Mouse (Mus musculus) urinary bladder, adult 18-20 months (tissue): ENCODE data around the gene Capns1.

ENCODE experiments used
- DNase-seq, 2 experiments: peaks; one replicate each; pipeline ENCODE4 v3.0.0; 2022; ENCODE audit warnings: low spot score in 2 of 2, mixed read lengths in 2 of 2

Capns1 gene

DNA sequence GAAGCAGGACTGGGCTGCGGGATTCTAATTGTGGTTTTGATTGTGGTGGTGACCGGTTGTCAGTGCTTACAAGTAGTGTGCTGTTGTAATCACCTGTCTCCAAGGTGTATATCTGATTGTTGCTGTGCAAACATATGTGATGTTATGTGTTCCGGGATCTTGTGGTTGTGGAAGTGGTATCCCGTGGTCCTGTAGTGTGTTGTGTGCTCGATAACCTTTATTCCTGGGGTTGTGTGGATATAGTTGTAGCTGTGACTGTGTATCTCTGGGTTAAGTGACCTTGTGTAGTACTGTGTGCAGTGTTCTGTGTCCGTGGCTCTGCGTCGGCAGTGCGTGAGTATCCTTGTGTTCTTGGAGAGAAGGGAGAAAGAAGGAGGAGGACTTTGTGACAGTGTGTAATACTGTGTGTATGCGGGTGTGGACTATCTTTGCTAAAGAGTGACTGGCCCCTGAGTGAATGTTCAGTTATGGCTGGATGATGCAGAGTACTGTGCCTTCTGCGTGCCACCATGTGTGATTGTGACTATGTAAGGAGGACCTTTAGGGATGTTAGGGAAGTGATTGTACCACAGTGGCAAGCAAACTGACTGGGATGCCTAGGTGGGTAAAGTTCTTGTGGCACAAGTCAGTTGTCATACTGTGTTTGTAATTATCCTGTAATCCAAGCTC, 28.2 kb downstream of the Capns1 start:
- DNase-seq, result no peak

DNA sequence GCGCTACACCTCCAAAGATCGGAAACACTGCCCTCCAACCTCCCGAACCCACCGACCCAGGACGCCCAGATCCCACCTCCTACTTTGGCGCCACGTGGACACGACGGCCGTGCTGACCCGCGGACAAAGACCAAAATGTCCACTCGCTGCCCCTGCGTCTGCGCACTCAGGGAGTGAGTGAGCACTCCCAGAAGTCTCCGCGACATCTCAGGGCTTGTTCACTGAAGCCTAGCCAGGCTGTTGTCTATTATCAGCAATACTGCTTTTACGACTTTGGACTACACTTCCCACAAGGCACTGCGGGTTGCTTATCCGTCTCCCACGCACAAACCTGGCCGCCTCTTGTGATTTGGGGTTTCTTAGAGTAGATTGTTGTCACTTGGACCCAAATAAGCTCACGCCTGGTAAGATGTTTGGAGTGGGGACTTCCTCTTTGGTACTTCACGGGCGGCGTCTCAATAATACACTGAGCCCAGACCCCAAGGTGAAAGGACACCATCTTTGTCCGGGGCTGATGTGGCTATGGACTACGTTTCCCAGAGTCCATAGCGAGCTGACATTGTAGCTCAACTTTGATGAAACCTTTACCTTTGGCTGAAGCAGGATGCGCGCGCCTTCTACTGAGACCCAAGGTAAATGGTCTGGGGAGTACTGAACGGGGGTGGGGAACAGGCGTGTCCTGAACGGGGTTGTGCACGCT, 28.9 kb downstream of the Capns1 start, which contains the start of gene Zfp146:
TSS of gene Zfp146 (minus strand) at position 168 of the 700 bp plus-strand sequence.
- DNase-seq, result peak; percentile 86 to 88

DNA sequence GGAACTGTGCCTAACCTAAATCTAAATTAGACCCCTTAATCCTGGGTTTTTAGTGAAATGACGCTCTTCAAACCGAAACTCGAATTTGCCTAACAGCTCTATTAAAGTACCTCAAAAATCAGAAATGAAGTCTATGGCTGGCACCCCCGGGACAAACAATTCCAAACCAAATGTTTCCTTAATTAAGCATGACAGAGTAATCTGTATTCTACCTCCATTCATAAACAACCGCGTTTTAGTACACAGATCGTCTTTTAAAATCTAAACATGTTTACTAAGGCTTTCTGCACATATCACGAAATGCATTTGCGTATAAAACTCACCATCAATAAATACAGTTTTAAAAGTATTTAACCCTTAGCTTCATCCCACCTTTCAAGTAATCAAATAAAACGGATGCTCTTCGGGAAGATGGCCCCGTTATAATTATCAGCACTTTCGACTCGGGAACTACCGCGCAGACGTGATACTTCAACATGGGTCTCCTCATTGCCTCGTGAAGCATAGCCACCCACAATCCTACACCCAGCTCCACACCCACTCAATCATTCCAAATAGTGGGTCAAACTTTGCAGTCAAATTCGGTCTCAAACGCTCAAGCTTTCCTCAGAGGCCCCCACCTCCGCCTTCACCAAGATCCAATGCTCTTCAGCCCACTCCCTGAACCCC, 29.6 kb downstream of the Capns1 start:
- no peak for DNase-seq

DNA sequence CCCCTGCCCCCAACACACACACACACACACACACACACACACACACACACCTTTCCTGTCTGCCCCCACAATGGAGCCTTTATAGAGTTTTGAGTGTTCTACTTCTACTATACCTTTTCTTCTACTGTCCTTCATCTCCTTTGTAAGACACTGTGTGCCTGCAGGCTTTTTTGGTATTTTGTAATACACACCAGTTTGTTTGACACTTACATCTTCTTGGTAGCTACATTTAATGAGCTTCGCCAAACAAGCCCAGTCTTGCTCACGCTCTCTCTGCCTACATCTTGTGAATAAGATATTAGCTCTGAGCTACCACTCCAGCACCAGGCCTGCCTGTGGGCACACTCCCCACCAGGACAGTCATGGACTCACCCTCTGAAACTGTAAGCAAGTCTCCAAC, 33.9 kb downstream of the Capns1 start:
- DNase-seq, result no peak

DNA sequence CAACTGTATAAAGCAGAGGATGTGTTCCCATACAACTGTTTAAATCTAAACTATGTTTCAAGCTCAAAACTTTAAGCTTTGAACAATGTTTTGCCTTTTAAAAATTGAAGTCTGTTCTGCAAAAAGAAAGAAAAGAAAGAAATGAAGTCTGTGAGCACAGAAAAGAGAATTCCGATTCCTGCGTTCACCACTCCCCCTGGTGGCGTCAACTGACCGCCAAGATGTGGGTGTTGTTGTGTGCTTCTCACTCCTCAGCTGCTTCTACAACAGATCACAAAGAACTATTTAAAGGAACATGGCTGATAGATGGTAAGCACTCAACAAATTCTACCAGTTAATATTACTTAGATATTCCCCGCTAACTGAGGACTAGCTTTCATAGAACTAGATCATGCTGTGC, 35.5 kb downstream of the Capns1 start:
- no peak for DNase-seq

DNA sequence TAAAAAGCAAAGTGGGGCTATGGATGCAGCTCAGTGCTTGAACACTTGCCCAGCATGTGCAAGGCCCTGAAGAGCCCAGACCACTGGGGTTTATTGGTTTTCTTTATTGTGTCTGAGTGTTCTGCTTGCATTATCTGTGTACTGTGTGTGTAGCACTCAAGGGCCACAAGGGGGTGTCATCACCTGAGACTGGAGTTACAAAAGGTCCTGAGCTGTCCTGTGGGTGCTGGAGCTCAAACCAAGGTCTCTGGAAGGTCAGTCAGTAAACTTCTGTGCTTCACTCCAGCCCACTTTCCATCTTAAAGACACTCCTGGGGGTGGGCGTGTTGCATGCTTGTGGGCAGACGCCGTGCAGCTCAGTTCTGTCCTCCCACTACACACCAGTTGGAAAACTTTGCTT, 43.1 kb downstream of the Capns1 start:
- no peak for DNase-seq

DNA sequence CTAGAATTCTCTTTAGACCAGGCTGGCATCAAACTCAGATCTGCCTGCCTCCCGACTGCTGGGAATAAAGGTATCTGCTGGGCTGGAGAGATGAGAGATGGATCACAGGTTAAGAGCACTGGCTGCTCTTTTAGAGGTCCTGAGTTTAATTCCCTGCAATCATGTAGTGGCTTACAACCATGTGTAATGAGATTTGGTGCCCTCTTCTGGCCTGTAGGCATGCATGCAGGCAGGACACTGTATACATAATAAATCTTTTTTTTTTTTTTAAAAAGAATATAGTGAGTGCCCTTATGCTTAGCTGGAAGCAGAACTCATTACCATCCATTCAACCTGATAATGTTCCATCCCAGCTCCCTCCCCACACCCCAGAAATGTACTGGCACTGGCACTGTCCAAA, 44.6 kb downstream of the Capns1 start:
- no peak for DNase-seq

DNA sequence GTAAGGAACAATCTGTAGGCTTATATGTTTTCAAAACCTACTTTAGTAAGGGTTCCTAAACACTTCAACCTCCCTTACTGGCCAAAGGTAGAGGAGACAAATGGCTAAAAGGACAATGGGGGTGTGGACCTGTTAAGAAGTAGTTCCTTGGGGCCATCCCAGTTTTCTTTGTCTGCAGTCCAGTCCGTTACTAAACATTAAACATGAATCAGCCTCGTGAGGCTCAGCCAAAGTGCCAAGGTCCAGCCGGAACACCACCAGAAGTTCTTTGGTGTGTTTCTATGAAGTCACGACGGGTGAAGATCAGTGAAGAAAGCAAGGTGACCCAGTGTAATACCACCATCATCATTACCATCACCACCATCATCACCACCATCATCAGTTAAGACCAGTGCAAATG, 51.6 kb downstream of the Capns1 start:
- DNase-seq, result no peak

DNA sequence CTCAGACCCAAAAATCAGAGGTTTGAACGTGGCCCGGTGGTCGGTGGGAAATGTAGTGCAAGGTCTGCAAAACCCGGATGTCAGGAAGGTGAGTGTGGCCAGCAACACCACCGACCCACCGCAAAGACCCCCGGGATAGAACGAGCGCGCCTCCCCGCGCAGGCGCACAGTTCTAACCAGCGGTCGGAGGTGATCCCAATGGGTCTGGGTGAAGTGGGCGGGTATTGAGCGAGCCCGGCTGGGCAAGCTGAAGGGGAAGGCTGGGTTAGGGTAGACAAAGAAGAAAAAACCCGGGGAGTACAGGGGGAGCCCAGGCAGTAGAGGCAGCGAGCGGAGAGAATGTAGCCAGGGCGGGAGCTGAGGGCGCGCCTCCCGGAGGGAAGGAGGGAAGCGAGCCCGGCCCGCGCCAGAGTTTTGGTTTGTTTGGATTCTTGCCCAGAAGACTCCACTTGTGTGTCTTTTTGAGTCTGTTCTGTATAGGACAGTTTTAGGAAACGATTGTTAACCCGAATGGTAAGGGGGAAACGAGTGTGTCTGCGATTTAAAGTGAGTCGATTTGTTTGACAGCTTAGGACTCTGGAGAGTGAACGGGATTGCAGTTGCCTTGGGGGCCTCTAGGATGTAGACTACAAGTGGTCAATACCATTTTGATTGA, 54.9 kb downstream of the Capns1 start:
- DNase-seq, result peak in 1 of 2 experiments; percentile 20

DNA sequence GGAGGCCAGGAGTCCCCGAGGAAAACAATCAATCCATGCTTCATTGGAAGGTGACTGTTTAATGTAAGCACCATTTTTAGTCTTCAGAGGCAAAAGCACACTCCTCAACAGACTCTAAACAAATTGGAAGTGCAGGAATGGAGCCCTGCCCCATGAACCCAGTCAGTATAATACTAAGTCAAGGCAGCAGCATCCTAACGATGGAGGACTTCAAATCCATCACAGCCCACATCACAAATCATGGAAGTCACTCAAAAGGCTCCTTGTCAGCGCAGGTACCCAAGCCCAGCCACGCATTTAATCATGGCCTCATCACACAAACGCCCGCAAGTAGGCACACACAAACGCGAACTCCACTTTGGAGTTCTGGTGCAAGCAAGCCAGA, 55.4 kb downstream of the Capns1 start:
- no peak for DNase-seq
